Mouse (Mus musculus) hindlimb bud, embryonic 11.5 days (tissue): ENCODE results near the gene Sumo2.
A peak's percentile ranks its signal among the peaks of the same experiment; 100 is the strongest.
"Not testable (repeated sequence)": the region's sequence is repeated elsewhere in the genome, so short reads cannot be mapped to it uniquely, and the experiment has no call there.

Experiments
- DNase-seq: peaks from one replicate; pipeline ENCODE4 v3.0.0-alpha.2; 2012; ENCODE audit warnings: low read depth, low spot score; ENCODE audit errors: extremely low spot score

Gene Sumo2

GRCm38 (mm10) chr11:115519581-115519980 is 16.5 kb downstream of the Sumo2 start:
- no peak for DNase-seq

DNA sequence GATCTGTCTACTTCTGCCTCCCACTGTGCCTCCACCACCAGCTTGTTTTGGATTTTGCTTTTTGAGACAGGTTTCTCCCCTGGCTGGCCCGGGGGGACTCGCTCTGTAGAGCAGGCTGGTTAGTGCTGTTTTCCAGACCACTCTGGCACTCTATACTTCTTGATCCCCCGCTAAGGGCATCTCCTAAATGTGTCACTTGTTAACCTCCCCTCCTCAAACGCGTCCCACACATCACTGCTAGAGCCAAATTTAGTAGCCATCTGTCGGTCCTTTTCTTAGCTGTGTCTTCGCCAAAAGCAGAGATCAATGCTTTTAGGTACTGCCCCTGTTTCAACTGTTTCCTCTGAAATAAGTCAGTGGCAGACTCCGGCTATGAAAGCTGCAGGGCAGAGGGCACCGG is 17.4 kb downstream of the Sumo2 start:
- no peak for DNase-seq

DNA sequence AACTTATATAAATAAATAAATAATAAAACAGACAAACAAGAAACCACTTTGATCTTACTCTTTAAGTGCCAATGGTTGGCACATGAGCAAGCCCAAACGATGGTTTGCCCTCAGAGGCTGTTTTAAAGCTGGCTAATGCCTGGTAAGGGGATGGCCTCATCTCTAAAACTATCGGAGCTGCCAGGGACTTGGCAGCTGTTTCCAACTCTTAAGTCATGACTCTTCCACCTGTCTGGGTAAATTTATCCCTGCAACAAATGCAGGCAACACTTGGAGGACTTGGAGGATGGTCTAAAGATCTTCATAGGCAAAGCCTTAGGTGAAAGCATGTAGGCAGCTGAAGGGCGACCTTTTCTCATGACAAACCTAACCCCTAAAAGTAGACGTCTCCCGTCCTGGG is 19.1 kb downstream of the Sumo2 start:
- no peak for DNase-seq

DNA sequence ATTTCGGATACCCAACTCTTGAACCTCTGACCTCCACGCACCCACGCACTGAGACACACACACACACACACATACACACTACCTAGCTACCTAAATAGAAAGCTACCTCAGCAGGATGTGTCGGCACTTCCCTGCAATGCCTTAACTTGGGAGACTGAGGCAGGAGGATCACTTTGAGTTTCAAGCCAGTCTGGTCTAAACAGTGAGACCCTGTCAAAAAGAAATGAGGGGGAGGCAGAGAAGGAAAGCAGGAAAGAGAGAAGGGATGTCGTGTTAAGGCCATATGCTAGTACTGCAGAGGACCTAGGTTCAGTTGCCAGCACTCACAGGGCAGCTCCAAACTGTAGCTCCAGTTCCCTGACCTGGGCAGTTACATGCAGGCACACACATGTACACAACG is 21.1 kb downstream of the Sumo2 start:
- DNase-seq, result no peak

DNA sequence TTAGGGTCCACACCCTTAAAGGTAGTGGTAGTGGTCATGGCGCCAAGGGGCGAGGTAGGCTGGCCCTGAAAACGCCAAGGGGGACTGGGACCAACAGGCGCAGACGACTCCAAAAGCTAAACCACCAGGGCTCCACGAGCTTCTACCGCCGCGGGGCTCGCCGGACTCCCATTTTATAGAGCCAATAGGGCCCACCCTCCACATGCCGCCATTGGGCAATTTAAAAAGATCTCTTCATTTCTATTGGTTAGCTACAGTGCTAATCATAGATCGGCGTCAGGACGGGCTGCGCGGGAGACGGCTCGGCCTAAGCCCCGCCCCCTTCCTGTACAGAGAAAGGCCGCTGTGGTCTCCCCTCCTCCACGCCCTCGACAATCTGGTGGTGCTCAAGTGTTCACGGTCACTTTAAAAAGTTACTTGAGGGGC is 21.8 kb downstream of the Sumo2 start, which contains the start of gene Jpt1:
Gene Jpt1 (minus strand): TSS at position 150 of the 426 bp plus-strand sequence.
- DNase-seq, result peak; percentile 96

GRCm38 (mm10) chr11:115513271-115514237 is 22.5 kb downstream of the Sumo2 start:
- DNase-seq, result no peak

- no peak for DNase-seq
Measured at GRCm38 (mm10) chr11:115512407-115513183, 23.5 kb downstream of the Sumo2 start.

DNA sequence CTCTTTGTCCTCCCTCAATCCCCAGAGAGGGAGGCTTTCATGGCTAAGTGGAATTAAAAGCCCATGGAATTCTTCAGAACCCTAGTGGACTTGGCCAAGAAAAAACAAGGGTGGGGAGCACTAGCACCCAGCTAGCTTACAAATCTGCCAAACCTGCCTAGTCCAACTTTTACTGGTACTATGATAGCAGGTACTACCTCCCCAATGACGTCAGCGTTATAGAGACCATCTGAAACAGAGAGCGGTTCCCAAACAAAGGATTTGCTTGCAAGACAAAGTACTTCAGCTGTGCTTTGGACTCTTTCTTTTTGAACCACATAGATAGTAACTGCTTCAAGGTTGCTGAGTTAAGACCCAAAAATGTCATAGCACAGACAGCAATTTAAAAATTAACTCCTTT is 24.1 kb downstream of the Sumo2 start:
- no peak for DNase-seq

DNA sequence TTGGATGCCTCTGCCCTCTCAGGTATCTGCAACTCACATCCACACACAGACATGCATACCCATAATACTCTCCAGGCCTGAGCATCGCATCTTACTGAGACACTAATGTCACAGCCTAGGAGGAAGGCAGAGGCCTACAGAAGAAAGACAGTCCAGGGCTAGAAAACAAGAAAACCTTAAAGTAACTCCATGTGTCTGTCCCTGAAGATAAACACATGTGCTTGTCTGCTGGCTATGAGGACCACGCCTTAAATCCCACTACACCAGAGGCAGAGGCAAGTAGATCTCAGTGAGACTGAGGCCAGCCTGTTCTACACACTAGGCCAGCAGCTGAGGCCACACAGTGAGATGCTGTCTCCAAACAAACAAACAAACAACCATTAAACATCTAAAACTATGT is 25.0 kb downstream of the Sumo2 start:
- no peak for DNase-seq

GRCm38 (mm10) chr11:115510507-115510888 is 25.6 kb downstream of the Sumo2 start:
- no peak for DNase-seq

- DNase-seq, result no peak
Measured at GRCm38 (mm10) chr11:115509773-115510506, 26.1 kb downstream of the Sumo2 start.

- no peak for DNase-seq
Measured at GRCm38 (mm10) chr11:115508061-115508460, 28.0 kb downstream of the Sumo2 start.

GRCm38 (mm10) chr11:115506586-115506985 is 29.5 kb downstream of the Sumo2 start:
- no peak for DNase-seq

- DNase-seq, result no peak
Measured at GRCm38 (mm10) chr11:115502636-115503035, 33.4 kb downstream of the Sumo2 start.

DNA sequence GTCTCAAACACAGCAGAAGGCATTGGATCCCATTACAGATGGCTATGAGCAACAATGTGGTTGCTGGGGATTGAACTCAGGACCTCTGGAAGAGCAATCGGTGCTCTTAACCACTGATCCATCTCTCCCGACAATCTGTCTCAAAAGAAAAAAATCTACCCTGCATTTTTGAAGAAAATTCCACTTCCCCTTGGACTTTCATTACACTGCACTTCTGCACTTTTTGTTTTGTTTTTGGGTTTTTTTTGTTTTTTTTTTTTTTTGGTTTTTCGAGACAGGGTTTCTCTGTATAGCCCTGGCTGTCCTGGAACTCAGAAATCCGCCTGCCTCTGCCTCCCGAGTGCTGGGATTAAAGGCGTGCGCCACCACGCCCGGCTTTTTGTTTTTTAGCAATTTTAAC is 39.5 kb downstream of the Sumo2 start:
- DNase-seq, result not testable (repeated sequence)

DNA sequence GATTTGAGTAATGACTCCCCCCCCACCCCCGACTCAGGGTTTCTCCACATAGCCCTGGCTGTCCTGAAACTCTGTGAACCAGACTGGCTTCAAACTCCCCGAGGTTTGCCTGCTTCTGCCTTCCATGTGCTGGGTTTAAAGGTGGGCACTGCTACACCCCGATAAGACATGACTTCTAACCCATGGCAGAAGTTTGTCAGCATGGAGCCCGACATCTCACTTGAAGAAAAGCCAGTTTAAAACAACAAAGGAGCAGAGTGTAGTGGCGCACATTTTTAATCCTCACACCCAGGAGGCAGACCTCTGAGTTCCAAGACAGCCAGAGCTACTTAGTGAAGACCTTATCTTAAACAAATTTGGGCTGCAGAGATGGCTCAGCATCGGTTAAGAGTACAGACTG is 43.7 kb downstream of the Sumo2 start:
- DNase-seq, result no peak

- DNase-seq, result no peak
Measured at GRCm38 (mm10) chr11:115491356-115492083, 44.6 kb downstream of the Sumo2 start, which contains the start of gene Nt5c. Gene Nt5c, minus strand, starts transcription at chr11:115491862.

DNA sequence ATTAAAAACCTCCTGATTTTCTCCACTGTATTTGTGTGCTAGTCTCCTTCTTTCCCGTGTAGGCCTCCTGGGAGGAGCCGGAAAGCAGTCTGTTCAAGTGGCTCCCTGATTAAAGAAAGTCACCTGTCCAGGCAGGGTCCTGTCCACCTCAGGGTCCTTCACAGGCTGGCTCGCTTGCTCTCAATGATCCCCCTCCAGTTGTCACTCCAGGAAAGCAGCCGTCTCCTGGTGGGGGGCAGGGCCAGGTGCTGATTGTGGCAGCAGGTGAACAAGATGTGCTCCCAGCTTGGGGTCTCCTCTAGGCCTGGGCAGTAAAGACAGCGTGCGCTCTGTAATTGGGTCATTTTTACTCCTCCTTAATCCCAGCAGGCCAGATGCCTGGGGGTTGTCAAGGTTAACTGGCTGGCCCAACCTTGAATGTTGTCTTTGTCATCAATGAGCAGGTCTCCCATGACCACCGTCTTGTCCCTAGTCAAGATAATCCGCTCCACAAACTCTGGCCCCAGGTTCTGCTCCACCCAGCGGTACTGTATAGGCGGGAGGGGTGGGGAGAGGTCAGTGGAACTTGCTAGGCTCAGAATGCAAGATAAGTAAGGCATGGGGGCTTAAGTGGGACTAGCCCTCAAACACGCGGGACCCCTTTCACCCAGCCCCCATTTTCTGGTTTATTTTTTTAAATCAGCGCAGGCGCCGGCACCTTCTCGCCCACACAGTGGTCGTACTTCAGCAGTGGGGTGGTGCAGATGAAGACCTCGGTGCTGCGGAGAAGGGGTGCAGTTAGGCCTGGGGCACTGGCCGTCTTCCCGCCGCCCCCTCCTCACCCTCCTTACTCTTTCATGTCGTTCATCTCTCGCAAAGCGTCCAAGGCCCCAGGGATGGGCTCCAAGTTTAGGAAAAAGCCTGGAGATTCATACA is 45.4 kb downstream of the Sumo2 start:
- no peak for DNase-seq

GRCm38 (mm10) chr11:115488551-115489104 is 47.4 kb downstream of the Sumo2 start:
- no peak for DNase-seq
